Mouse (Mus musculus) neutrophil, adult 65 days (primary cell): ENCODE measurements around the gene Vmn2r77. TPM values are rescaled to one million over a fixed set of nuclear protein-coding genes. Genes with fewer than 3 reads are reported as not detected.

Experiments used
- total RNA-seq: library from RNA; stranded (reverse); gene quantifications from 2 replicates; pipeline ENCODE4 v1.2.4, GENCODE M21; 2023

Gene Vmn2r77
- total RNA-seq = not detected in 2 replicates

DNA sequence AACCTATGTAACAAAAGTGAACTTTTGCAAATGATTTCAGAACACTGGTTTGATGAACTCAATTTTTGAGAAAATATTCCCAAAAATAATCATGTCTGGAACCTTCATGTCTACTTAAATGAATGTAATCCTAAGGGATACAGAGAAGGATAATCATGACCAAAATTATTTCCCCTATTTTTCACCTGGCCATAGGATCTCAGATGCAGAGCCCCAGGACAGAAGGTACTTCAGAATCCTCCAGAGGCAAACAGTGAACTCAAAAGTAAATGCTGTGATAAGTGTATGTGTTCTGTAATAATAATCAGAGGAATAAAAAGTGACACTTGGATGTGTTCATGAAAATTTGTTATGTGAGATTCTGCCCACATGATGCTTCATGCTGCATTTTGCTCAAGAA is at the start of gene Vmn2r77:
Vmn2r77 (plus strand) TSS at position 301 of the 400 bp plus-strand sequence.

DNA sequence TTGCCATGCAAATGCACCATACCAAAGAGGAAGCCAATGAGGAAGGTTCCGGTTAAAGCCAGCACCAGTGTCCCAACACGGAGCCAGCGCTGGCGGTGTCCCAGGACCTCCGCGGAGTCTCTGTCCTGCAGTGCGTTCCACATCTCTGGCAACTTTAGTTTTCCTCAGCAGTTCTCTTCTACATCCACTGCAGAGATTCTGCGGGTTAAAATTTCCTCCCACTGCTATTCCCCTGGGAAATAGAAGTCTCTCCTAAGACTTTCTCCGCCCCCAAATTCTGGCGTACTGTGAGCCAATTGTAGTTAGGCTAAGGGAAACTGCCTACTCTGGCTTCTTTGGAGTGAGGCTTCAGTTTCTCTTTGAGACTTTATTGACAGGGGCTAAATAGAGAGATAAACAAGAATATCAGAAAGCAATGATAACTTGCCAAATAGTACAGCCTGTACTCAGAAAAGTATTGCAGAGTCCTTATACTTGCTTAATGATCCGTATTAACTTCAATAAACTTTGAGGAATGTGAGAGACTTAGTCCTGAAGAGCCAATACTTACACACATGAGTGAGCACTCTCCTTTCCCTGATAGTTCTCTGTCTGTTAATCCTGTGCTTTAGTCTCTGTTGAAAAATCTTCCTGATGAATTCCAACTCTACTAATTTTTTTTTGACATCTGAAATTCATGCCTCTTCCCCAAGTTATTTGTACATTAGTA is 19.1 kb upstream of the Vmn2r77 start, which contains the start of gene Folh1:
Folh1 (minus strand) TSS at position 327 of the 709 bp plus-strand sequence.

Other genes with a start within 250 kb of the Vmn2r77 start
- gene Olfr295, start 211.2 kb upstream of the Vmn2r77 start, total RNA-seq = not detected in 2 replicates
- gene Olfr294, start 178.4 kb upstream of the Vmn2r77 start, total RNA-seq = not detected in 2 replicates
- not detected in 2 replicates for gene Olfr293, start 146.0 kb upstream of the Vmn2r77 start, total RNA-seq
- gene Olfr292, start 106.7 kb upstream of the Vmn2r77 start, total RNA-seq = not detected in 2 replicates
- not detected in 2 replicates for gene Folh1, start 19.1 kb upstream of the Vmn2r77 start, total RNA-seq
- not detected in 2 replicates for gene Vmn2r78, start 120.1 kb downstream of the Vmn2r77 start, total RNA-seq
- gene Vmn2r79, start 201.1 kb downstream of the Vmn2r77 start, total RNA-seq = not detected in 2 replicates